Mouse (Mus musculus): ENCODE results near the gene Cabcoco1. TPM values are rescaled to one million over a fixed set of nuclear protein-coding genes. Genes with fewer than 3 reads are reported as not detected.

Cabcoco1 gene
- polyA plus RNA-seq, 1 experiment from 2014 or later: 3.7 TPM

DNA sequence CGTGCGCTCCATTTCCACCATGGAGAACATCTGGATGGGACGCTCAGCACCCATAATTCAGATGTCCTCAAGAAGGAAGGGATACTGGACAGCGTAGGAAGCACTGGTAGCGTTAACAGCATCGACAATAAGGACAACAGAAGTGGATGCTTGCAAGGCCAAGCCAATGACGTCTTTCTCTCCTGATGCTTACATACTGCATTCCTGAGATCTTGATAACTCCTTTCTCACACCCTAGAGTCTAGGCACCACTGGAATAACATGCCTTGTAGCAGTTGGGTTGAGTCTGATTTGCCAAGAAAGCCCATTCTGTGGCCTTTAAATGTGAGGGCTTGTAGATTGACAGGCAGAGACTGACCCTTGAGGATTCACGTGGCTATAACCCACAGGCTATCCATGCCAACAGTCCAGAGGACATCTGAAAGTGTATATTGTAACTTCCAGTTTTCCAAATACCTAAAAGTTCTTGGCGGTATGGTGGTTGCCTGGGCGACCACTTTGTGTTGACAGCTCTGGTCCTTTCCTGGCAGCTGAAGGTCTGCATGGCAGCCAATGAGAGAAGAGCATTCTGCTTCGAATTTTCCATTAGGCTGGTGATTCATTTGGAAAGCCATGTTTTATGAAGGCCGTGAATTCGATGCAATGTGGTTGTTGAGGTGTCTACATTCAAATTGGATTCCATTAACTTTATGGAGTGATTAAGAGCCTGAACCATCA lies 124.5 kb downstream of the Cabcoco1 start:
- 80% methylated on average over 13 of the region's 13 CpGs for WGBS (ENCODE audit: insufficient replicate concordance)
- ATAC-seq: no peak
- H3K27me3 ChIP-seq (ENCODE audit: insufficient read depth, low read length): no peaks in the 10 kb centered on the region

DNA sequence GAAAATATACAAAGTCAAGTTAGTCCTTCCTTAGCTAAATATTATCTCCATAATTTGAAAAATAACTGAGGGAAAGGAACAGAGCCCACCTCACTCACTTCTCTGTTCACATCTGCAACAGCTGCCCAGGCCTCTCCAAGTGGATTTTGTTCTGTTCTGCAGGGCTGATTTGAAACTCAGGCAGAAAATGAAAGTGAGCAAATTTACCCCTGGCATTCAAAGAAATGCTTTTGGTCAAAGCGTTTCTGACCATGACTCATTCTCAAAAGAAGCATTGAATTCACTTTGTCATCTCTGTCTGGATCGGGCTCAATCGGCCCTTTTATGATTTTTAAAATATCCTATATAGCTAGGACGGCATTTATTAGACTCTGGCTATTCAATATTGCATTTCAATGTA lies 135.8 kb downstream of the Cabcoco1 start:
- ATAC-seq: no peak
- no peak for DNase-seq
- TF ChIP-seq CTCF (IDR thresholded peaks at IDR 0.05; ENCODE audit: low read depth) (no peak), EP300 (IDR thresholded peaks at IDR 0.05; ENCODE audit: low read depth) (no peak)
- H3K9me3 ChIP-seq (ENCODE audit: low read length): no peaks in the 10 kb centered on the region; the same call in 1 of the 2 replicates
- WGBS (ENCODE audit: insufficient replicate concordance): 79% methylated on average over 4 of the region's 4 CpGs
- no peaks in the 10 kb centered on the region for H3K4me1 ChIP-seq (ENCODE audit: insufficient read depth)
- no peak overlapping the region for H3K4me3 ChIP-seq (ENCODE audit: low read depth, low read length)
- H3K27ac ChIP-seq (ENCODE audit: low read depth): no peak overlapping the region
- no peak overlapping the region for H3K9ac ChIP-seq (replicated peaks)
- no peaks in the 10 kb centered on the region for H3K27me3 ChIP-seq (ENCODE audit: insufficient read depth, low read length)
- H3K36me3 ChIP-seq (replicated peaks; ENCODE audit: insufficient read depth, low read length): no peaks in the 10 kb centered on the region
- no peak overlapping the region for H3K4me2 ChIP-seq (ENCODE audit: low read depth, low read length)

More for the DNA sequence above, 124.5 kb downstream of the Cabcoco1 start:
- Histone ChIP-seq H3K4me2 (ENCODE audit: low read depth, low read length) (no peak overlapping the region), H3K9me3 (ENCODE audit: low read length) (0 out of 2 replicates have a peak, but pooled peaks cover 2% of the 10 kb centered on the region), H3K4me1 (ENCODE audit: insufficient read depth) (no peaks in the 10 kb centered on the region), H3K4me3 (ENCODE audit: low read depth, low read length) (no peak overlapping the region), H3K36me3 (replicated peaks; ENCODE audit: insufficient read depth, low read length) (no peaks in the 10 kb centered on the region), H3K9ac (replicated peaks) (no peak overlapping the region), H3K27ac (ENCODE audit: low read depth) (no peak overlapping the region)
- DNase-seq: no peak
- TF ChIP-seq EP300 (IDR thresholded peaks at IDR 0.05; ENCODE audit: low read depth): no peak
- no peak for TF ChIP-seq CTCF (IDR thresholded peaks at IDR 0.05; ENCODE audit: low read depth)

DNA sequence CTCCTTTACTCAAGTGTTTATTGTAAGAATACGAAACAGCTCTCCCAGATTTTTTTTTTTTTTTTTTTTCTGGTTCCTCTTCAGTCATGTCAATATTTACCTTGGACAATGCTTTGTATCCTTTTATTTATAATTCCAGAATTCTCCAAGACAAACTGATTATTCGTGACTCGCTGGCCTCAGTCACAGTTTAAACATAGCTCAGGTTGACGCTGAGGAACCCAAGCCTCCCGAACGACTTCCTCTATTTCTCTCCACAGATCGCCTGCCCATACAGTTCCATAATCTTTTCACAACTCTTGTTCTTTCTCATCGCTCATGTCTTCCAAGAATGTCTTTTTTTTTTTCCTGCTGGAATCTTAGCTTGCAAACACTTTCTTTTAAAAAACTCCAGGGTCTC lies 144.9 kb downstream of the Cabcoco1 start:
- H3K4me1 ChIP-seq (ENCODE audit: insufficient read depth): no peaks in the 10 kb centered on the region
- H3K36me3 ChIP-seq (replicated peaks; ENCODE audit: insufficient read depth, low read length): no peaks in the 10 kb centered on the region
- no peak overlapping the region for H3K4me2 ChIP-seq (ENCODE audit: low read depth, low read length)
- no peak overlapping the region for H3K9ac ChIP-seq (replicated peaks)
- TF ChIP-seq EP300 (IDR thresholded peaks at IDR 0.05; ENCODE audit: low read depth) (no peak), CTCF (IDR thresholded peaks at IDR 0.05; ENCODE audit: low read depth) (no peak)
- no peaks in the 10 kb centered on the region for H3K9me3 ChIP-seq (ENCODE audit: low read length)
- no peak overlapping the region for H3K27ac ChIP-seq (ENCODE audit: low read depth)
- DNase-seq: no peak
- no peaks in the 10 kb centered on the region for H3K27me3 ChIP-seq (ENCODE audit: insufficient read depth, low read length)
- WGBS (ENCODE audit: insufficient replicate concordance): 37% methylated on average over 8 of the region's 8 CpGs
- no peak overlapping the region for H3K4me3 ChIP-seq (ENCODE audit: low read depth, low read length)
- ATAC-seq: no peak

GRCm38 (mm10) chr10:68396083-68396482 lies 145.6 kb downstream of the Cabcoco1 start:
- Histone ChIP-seq H3K36me3 (replicated peaks; ENCODE audit: insufficient read depth, low read length) (no peaks in the 10 kb centered on the region), H3K27ac (ENCODE audit: low read depth) (no peak overlapping the region), H3K27me3 (ENCODE audit: insufficient read depth, low read length) (no peaks in the 10 kb centered on the region), H3K4me1 (ENCODE audit: insufficient read depth) (no peaks in the 10 kb centered on the region), H3K4me3 (ENCODE audit: low read depth, low read length) (no peak overlapping the region), H3K9me3 (ENCODE audit: low read length) (no peaks in the 10 kb centered on the region), H3K9ac (replicated peaks) (no peak overlapping the region), H3K4me2 (ENCODE audit: low read depth, low read length) (no peak overlapping the region)
- no peak for TF ChIP-seq CTCF (IDR thresholded peaks at IDR 0.05; ENCODE audit: low read depth)
- TF ChIP-seq EP300 (IDR thresholded peaks at IDR 0.05; ENCODE audit: low read depth): no peak
- ATAC-seq: no peak
- DNase-seq: no peak
- WGBS (ENCODE audit: insufficient replicate concordance): 66% methylated on average over 2 of the region's 2 CpGs

GRCm38 (mm10) chr10:68391640-68392039 lies 150.1 kb downstream of the Cabcoco1 start:
- no peaks in the 10 kb centered on the region for H3K27me3 ChIP-seq (ENCODE audit: insufficient read depth, low read length)
- no peaks in the 10 kb centered on the region for H3K36me3 ChIP-seq (replicated peaks; ENCODE audit: insufficient read depth, low read length)
- H3K4me2 ChIP-seq (ENCODE audit: low read depth, low read length): no peak overlapping the region
- no peak overlapping the region for H3K27ac ChIP-seq (ENCODE audit: low read depth)
- no peaks in the 10 kb centered on the region for H3K4me1 ChIP-seq (ENCODE audit: insufficient read depth)
- H3K9me3 ChIP-seq (ENCODE audit: low read length): no peaks in the 10 kb centered on the region
- H3K9ac ChIP-seq (replicated peaks): no peak overlapping the region
- 66% methylated on average over 4 of the region's 4 CpGs for WGBS (ENCODE audit: insufficient replicate concordance)
- H3K4me3 ChIP-seq (ENCODE audit: low read depth, low read length): no peak overlapping the region
- ATAC-seq (no peak), DNase-seq (no peak)
- TF ChIP-seq CTCF (IDR thresholded peaks at IDR 0.05; ENCODE audit: low read depth) (no peak), EP300 (IDR thresholded peaks at IDR 0.05; ENCODE audit: low read depth) (no peak)

DNA sequence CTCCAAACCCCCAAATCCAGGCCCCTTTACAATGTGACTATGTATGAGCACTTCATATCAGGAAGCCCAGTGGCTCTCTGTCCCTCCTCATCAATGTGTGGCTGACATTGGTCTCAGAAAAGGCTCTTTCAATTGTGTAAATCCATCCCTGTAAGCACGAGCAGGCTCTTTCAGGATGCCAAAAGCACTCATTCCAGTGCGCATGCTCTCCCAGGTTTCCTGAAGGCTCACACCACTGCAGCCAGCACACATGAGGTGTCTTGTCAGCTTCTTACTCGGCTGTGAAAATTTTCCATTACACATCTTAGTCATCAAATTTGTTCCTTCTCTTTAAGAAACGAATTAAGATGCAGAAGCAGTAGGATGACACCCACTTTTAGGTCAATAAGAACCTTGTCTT lies 152.9 kb downstream of the Cabcoco1 start:
- Histone ChIP-seq H3K4me3 (ENCODE audit: low read depth, low read length) (no peak overlapping the region), H3K27me3 (ENCODE audit: insufficient read depth, low read length) (no peaks in the 10 kb centered on the region)
- ATAC-seq: no peak

More for the DNA sequence above, 152.9 kb downstream of the Cabcoco1 start:
- peaks cover 4% of the 10 kb centered on the region; the same call in 1 of the 2 replicates for H3K9me3 ChIP-seq (ENCODE audit: low read length)
- H3K9ac ChIP-seq (replicated peaks): no peak overlapping the region
- TF ChIP-seq CTCF (IDR thresholded peaks at IDR 0.05; ENCODE audit: low read depth): no peak
- TF ChIP-seq EP300 (IDR thresholded peaks at IDR 0.05; ENCODE audit: low read depth): no peak
- H3K4me1 ChIP-seq (ENCODE audit: insufficient read depth): no peaks in the 10 kb centered on the region
- WGBS (ENCODE audit: insufficient replicate concordance): 75% methylated on average over 4 of the region's 4 CpGs
- H3K27ac ChIP-seq (ENCODE audit: low read depth): no peak overlapping the region
- H3K36me3 ChIP-seq (replicated peaks; ENCODE audit: insufficient read depth, low read length): no peaks in the 10 kb centered on the region
- no peak overlapping the region for H3K4me2 ChIP-seq (ENCODE audit: low read depth, low read length)
- no peak for DNase-seq

Data from liver, postnatal 0 days (tissue).